Mouse (Mus musculus) midbrain, embryonic 12.5 days (tissue): Measurements from ENCODE around the gene Celf5. TPM values are rescaled to one million over a fixed set of nuclear protein-coding genes. Genes with fewer than 3 reads are reported as not detected.

Source experiments
- ATAC-seq: fragments of 200-750 bp; cut with Nextera tagmentation; 2 replicates; pipeline ENCODE4 v1.8.0; 2017; ENCODE audit warnings: low read depth, moderate TSS enrichment, moderate library complexity; ENCODE audit not compliant: low FRiP score
- H3K27ac ChIP-seq: fragments of 300-500 bp; sonication (generic); replicated peaks from 2 replicates; pipeline ENCODE4 v1.5.1; 2016; ENCODE audit warnings: mild to moderate bottlenecking
- H3K27me3 ChIP-seq: fragments of 300-500 bp; sonication (generic); 2 replicates; pipeline ENCODE4 v1.6.1; 2016; ENCODE audit warnings: mild to moderate bottlenecking
- H3K36me3 ChIP-seq: fragments of 300-500 bp; sonication (generic); 2 replicates; pipeline ENCODE4 v1.6.1; 2016
- H3K4me1 ChIP-seq: fragments of 300-500 bp; sonication (generic); 2 replicates; pipeline ENCODE4 v1.6.1; 2016
- H3K4me2 ChIP-seq: fragments of 300-500 bp; sonication (generic); replicated peaks from 2 replicates; pipeline ENCODE4 v1.6.1; 2016; ENCODE audit warnings: mild to moderate bottlenecking, moderate library complexity
- H3K4me3 ChIP-seq: fragments of 300-500 bp; sonication (generic); 2 replicates; pipeline ENCODE4 v1.5.1; 2016; ENCODE audit warnings: mild to moderate bottlenecking
- H3K9ac ChIP-seq: fragments of 300-500 bp; sonication (generic); replicated peaks from 2 replicates; pipeline ENCODE4 v1.6.1; 2016; ENCODE audit warnings: mild to moderate bottlenecking, moderate library complexity
- H3K9me3 ChIP-seq: fragments of 300-500 bp; sonication (generic); 2 replicates; pipeline ENCODE4 v1.6.1; 2016; ENCODE audit warnings: mild to moderate bottlenecking
- WGBS: fragments of 180-500 bp; shearing (Covaris S2); methylation state at CpG from one replicate; pipeline ENCODE4 v1.1.7; 2016; 5-methylcytosine and 5-hydroxymethylcytosine counted together
- polyA plus RNA-seq: library from polyadenylated mRNA; unstranded; fragments of >200 nt; fragmentation: Nextera tagmentation; extraction: Ambion mirVana; gene quantifications from 2 replicates; pipeline ENCODE4 v1.2.1, GENCODE M21; 2016

The Celf5 gene
- polyA plus RNA-seq, 1 experiment from 2014 or later: 37.1 TPM

- H3K9me3 ChIP-seq: no peaks in the 10 kb centered on the region
- no peak overlapping the region for H3K4me3 ChIP-seq
- H3K4me2 ChIP-seq: no peak overlapping the region
- no peak overlapping the region for H3K9ac ChIP-seq
- H3K27ac ChIP-seq: no peak overlapping the region
- no peak for ATAC-seq
- 72% methylated on average over 4 of the region's 4 CpGs for WGBS
- peaks cover 45% of the 10 kb centered on the region for H3K4me1 ChIP-seq
- peaks cover 71% of the 10 kb centered on the region for H3K27me3 ChIP-seq
- 0 out of 2 replicates have a peak, but pooled peaks cover 5% of the 10 kb centered on the region for H3K36me3 ChIP-seq
These were observed 61.3 kb downstream of the Celf5 start for GRCm38 (mm10) chr10:81421041-81421796.

- peaks cover 48% of the 10 kb centered on the region for H3K4me1 ChIP-seq
- no peak overlapping the region for H3K27ac ChIP-seq
- H3K9ac ChIP-seq: no peak overlapping the region
- no peaks in the 10 kb centered on the region for H3K9me3 ChIP-seq
- H3K4me2 ChIP-seq: no peak overlapping the region
- peaks cover 62% of the 10 kb centered on the region for H3K27me3 ChIP-seq
- no peak for ATAC-seq
- 87% methylated on average over 40 of the region's 40 CpGs for WGBS
- 0 out of 2 replicates have a peak, but pooled peaks cover 5% of the 10 kb centered on the region for H3K36me3 ChIP-seq
- no peak overlapping the region for H3K4me3 ChIP-seq
These were observed 62.2 kb downstream of the Celf5 start for GRCm38 (mm10) chr10:81420191-81420767.

GRCm38 (mm10) chr10:81419111-81419928, 63.2 kb downstream of the Celf5 start:
- H3K4me2 ChIP-seq: no peak overlapping the region
- peaks cover 48% of the 10 kb centered on the region for H3K4me1 ChIP-seq
- no peak for ATAC-seq
- H3K27me3 ChIP-seq: peaks cover 52% of the 10 kb centered on the region
- H3K4me3 ChIP-seq: no peak overlapping the region
- H3K9ac ChIP-seq: no peak overlapping the region
- H3K27ac ChIP-seq: 0 out of 2 replicates have a peak overlapping the region, but pooled peaks have one; percentile 4
- no peaks in the 10 kb centered on the region for H3K9me3 ChIP-seq
- H3K36me3 ChIP-seq: 0 out of 2 replicates have a peak, but pooled peaks cover 5% of the 10 kb centered on the region
- WGBS: 89% methylated on average over 10 of the region's 10 CpGs

GRCm38 (mm10) chr10:81418216-81419070, 64.1 kb downstream of the Celf5 start:
- H3K27ac ChIP-seq: 0 out of 2 replicates have a peak overlapping the region, but pooled peaks have one; percentile 4
- peaks cover 54% of the 10 kb centered on the region for H3K4me1 ChIP-seq
- H3K4me2 ChIP-seq: no peak overlapping the region
- H3K36me3 ChIP-seq: 0 out of 2 replicates have a peak, but pooled peaks cover 5% of the 10 kb centered on the region
- no peak for ATAC-seq
- 0 out of 2 replicates have a peak overlapping the region, but pooled peaks have one; percentile 21 for H3K9ac ChIP-seq
- H3K4me3 ChIP-seq: no peak overlapping the region
- H3K9me3 ChIP-seq: no peaks in the 10 kb centered on the region
- H3K27me3 ChIP-seq: peaks cover 44% of the 10 kb centered on the region
- WGBS: 48% methylated on average over 11 of the region's 11 CpGs

DNA sequence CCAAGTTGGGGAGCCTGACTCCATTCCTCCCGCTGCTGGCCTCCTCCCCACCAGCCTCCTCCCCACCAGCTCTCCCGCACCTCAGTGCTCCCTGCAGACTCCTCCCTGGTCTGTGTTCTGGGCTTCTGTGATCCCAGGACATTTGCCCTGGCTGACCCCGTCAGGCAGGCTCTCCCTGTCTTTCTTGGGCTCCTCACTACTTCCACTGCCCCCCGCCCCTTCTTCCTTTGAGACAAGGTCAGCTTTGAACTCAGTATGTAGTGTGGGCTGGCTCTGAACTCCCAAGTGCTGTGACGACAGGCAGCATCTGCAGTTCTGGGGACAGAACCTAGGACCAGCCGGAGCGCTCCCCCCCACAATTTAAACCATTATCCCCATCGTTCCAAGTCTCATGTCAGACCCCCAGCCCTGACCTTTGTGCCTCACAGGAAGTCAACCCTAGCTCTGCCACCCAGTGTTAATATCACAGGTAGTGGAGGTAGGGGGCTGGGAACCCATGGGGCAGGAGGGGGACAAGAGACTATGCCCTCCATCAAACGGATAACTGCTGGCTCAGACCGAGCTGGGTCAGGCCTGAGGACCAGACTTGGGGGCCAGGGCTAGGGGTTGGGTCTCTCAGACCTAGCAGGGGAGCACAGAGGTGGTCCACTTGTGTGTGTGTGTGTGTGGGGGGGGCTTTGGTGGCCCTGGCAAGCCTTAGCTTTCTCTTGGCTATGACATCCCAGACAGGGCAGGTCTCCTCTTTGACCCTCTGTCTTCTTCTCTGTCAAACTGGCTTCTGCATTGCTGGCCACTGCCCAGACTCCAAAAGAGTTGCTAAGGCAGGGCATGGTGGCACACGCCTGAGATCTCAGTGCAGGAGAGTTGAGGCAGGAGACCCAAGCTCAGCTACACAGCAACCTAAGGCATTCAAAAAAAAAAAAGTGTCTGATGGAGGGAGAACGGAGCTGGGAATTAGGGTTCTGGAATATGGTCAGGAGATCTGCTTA, 65.0 kb downstream of the Celf5 start:
- Histone ChIP-seq H3K4me1 (peaks cover 61% of the 10 kb centered on the region), H3K27me3 (peaks cover 37% of the 10 kb centered on the region), H3K9me3 (no peaks in the 10 kb centered on the region), H3K4me3 (peak overlapping the region; percentile 37), H3K36me3 (0 out of 2 replicates have a peak, but pooled peaks cover 5% of the 10 kb centered on the region), H3K4me2 (peak overlapping the region; percentile 65), H3K27ac (0 out of 2 replicates have a peak overlapping the region, but pooled peaks have one; percentile 32), H3K9ac (peak overlapping the region; percentile 62)
- 43% methylated on average over 12 of the region's 12 CpGs for WGBS
- ATAC-seq: no peak; the same call in 1 of the 2 replicates

DNA sequence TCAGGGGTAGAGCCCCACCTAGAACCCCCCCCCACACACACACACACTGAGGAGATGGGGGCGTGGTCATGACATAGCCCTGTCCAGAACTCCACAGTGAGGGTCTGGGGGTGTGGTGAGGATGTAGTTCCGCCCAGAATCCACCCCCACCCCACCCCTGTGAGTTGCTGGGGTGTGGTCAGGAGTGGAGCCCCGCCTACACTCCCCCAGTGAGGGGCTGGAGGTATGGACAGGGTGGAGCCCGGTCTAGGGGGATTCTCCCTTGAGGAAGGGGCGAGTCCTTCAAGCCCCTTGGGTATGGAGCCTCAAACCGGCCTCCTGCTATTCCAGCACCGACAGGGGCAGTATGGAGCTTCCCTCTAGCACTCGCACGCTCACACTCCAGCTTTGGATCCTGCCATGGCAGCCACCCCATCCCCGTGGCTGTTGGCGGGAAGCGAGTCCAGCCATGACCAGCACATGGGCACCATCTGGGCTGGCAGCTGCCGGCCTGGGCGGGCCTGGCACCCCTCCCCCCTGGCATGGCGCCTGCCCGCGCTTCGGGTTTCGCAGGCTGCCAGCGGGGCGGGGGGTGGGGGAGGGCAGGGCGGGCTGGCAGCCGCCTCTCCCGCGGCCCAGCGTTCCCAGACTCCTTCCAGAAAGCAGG, 65.8 kb downstream of the Celf5 start:
- peak overlapping the region; percentile 37 for H3K4me3 ChIP-seq
- peak overlapping the region; percentile 65 for H3K4me2 ChIP-seq
- H3K9ac ChIP-seq: peak overlapping the region; percentile 62
- H3K36me3 ChIP-seq: 0 out of 2 replicates have a peak, but pooled peaks cover 5% of the 10 kb centered on the region
- peaks cover 29% of the 10 kb centered on the region for H3K27me3 ChIP-seq
- no peaks in the 10 kb centered on the region for H3K9me3 ChIP-seq
- 0 out of 2 replicates have a peak overlapping the region, but pooled peaks have one; percentile 32 for H3K27ac ChIP-seq
- H3K4me1 ChIP-seq: peaks cover 69% of the 10 kb centered on the region
- 1% methylated on average over 23 of the region's 26 CpGs for WGBS
- peak; percentile 65 for ATAC-seq

- 67% methylated on average over 17 of the region's 17 CpGs for whole genome bisulfite sequencing
- Histone ChIP-seq H3K9ac (no peak overlapping the region), H3K4me2 (no peak overlapping the region), H3K27ac (no peak overlapping the region), H3K4me1 (peaks cover 76% of the 10 kb centered on the region), H3K36me3 (0 out of 2 replicates have a peak, but pooled peaks cover 5% of the 10 kb centered on the region), H3K4me3 (no peak overlapping the region), H3K27me3 (peaks cover 27% of the 10 kb centered on the region), H3K9me3 (no peaks in the 10 kb centered on the region)
- ATAC-seq: no peak
These were observed 66.8 kb downstream of the Celf5 start for GRCm38 (mm10) chr10:81415549-81416310.

DNA sequence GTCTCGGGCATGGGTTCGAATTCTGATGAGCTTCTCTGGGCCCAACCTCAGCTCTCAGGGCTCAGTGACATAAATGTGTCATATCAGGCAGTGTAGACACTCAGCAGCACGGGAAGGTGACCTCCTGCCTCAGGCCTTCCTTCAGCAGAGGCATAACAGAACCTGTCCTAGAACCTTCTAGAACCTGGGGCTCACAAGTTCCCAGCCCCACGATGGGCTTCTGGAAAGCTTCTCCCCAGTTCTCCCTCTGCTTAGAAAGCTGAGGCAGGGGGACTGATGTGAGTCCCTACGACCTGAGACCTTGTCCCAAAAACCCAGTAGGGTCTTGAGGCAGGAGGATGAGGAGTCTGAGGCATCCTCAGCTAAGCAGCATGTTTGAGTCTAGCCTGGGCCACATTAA, 67.4 kb downstream of the Celf5 start:
- Histone ChIP-seq H3K27me3 (peaks cover 21% of the 10 kb centered on the region), H3K4me3 (no peak overlapping the region), H3K4me2 (no peak overlapping the region), H3K9me3 (no peaks in the 10 kb centered on the region), H3K36me3 (0 out of 2 replicates have a peak, but pooled peaks cover 4% of the 10 kb centered on the region), H3K9ac (no peak overlapping the region), H3K4me1 (peaks cover 76% of the 10 kb centered on the region), H3K27ac (no peak overlapping the region)
- no peak for ATAC-seq
- WGBS: 82% methylated on average over 5 of the region's 5 CpGs

GRCm38 (mm10) chr10:81414682-81415081, 67.8 kb downstream of the Celf5 start:
- peaks cover 80% of the 10 kb centered on the region for H3K4me1 ChIP-seq
- ATAC-seq: no peak

More at GRCm38 (mm10) chr10:81414682-81415081, 67.8 kb downstream of the Celf5 start:
- H3K27ac ChIP-seq: 0 out of 2 replicates have a peak overlapping the region, but pooled peaks have one; percentile 25
- no peak overlapping the region for H3K9ac ChIP-seq
- no peaks in the 10 kb centered on the region for H3K9me3 ChIP-seq
- H3K4me3 ChIP-seq: no peak overlapping the region
- no peak overlapping the region for H3K4me2 ChIP-seq
- H3K27me3 ChIP-seq: peaks cover 18% of the 10 kb centered on the region
- H3K36me3 ChIP-seq: no peaks in the 10 kb centered on the region
